ENCODE assay signal across 15 mouse cellular contexts in the genomic region with DNA sequence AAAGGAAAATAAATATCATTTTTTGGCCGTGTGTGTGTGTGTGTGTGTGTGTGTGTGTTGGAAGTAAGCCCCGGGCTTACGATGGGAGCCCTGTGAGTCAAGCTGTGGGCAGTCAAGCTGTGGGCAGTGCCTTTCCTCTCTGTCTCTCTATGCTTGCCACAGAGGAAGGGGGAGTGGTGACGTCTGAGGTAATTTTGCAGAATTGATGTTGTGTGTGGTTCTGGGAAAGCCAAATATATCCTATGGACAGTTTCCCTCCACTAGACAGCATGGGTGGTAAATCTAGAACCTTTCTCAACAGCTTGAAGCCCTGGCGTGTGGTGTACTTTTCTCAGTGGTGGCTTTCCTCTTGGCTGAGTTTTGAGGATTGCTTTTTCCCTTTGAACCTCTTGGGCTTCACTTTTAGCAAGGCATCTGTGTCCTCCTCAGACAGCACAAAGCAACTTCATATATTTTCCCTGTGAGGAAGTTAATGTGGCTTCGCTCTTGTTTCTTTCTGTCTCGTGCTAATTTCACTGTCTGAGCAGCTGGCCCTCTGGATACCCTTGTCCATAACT.
A peak's percentile ranks its signal among the peaks of the same experiment; 100 is the strongest.
DNase-seq lines count a peak whose midpoint lies in the region; ATAC-seq and TF ChIP-seq lines count a peak whose summit lies in the region.
"Had no signal": no experiment of that assay in that cellular context is flagged by ENCODE, and none has a peak within 500 bp of the region (broad histone marks: within the 10 kb centered on the region; RNA-seq: fewer than 3 reads in every experiment).

No protein-coding gene starts in this region.

- TF ChIP-seq EP300 in liver, postnatal 0 days (IDR thresholded peaks at IDR 0.05; ENCODE audit: low read depth), result no peak

- no peak for TF ChIP-seq CTCF in liver, postnatal 0 days (IDR thresholded peaks at IDR 0.05; ENCODE audit: low read depth)

- no peaks in the 10 kb centered on the region for H3K36me3 ChIP-seq in liver, postnatal 0 days (replicated peaks; ENCODE audit: insufficient read depth, low read length)
- H3K36me3 ChIP-seq: forebrain, embryonic 12.5 days; liver, embryonic 12.5 days; midbrain, embryonic 12.5 days; neural tube, embryonic 12.5 days had no signal

- no peaks in the 10 kb centered on the region for H3K4me1 ChIP-seq in liver, postnatal 0 days (ENCODE audit: insufficient read depth)
- H3K4me1 ChIP-seq: forebrain, embryonic 12.5 days; liver, embryonic 12.5 days; neural tube, embryonic 12.5 days; stomach, embryonic 15.5 days had no signal

- peak; percentile 20 for DNase-seq in CD4-positive, CD25-positive, alpha-beta regulatory T cell, adult 2 months (ENCODE audit: low read depth, low spot score)
- DNase-seq in liver, postnatal 0 days, result no peak
- DNase-seq in liver, result no peak
- DNase-seq in skeletal muscle tissue, adult 2 months (ENCODE audit: low read depth, low spot score), result peak; percentile 25
- DNase-seq in T-cell, adult 2 months (ENCODE audit: low spot score), result no peak
- DNase-seq in gastrocnemius, postnatal 10 days, result no peak
- DNase-seq: gastrocnemius, postnatal 36 days; kidney, postnatal 10 days had no signal

- no peak overlapping the region for H3K9ac ChIP-seq in liver, postnatal 0 days (replicated peaks)
- H3K9ac ChIP-seq: forebrain, embryonic 12.5 days; liver, embryonic 12.5 days; midbrain, embryonic 12.5 days; neural tube, embryonic 12.5 days; stomach, embryonic 15.5 days had no signal

- ATAC-seq in CD4-positive, CD25-positive, alpha-beta regulatory T cell, adult 4 months, result no peak
- peak; percentile 23; the same call in 1 of the 2 replicates for ATAC-seq in liver, postnatal 0 days
- ATAC-seq in granulocyte monocyte progenitor cell, adult 5-6 weeks (replicated peaks; ENCODE audit: poor library complexity, severe bottlenecking), result peak; percentile 91
- ATAC-seq: liver, embryonic 12.5 days had no signal

- 24% methylated on average over 7 of the region's 7 CpGs for WGBS in liver, postnatal 0 days (ENCODE audit: insufficient replicate concordance)

- no peak overlapping the region for H3K4me2 ChIP-seq in liver, postnatal 0 days (ENCODE audit: low read depth, low read length)
- H3K4me2 ChIP-seq: forebrain, embryonic 12.5 days; liver, embryonic 12.5 days; midbrain, embryonic 12.5 days; neural tube, embryonic 12.5 days; stomach, embryonic 15.5 days had no signal

- H3K9me3 ChIP-seq in liver, postnatal 0 days (ENCODE audit: low read length), result no peaks in the 10 kb centered on the region
- H3K9me3 ChIP-seq: forebrain, embryonic 12.5 days; liver, embryonic 12.5 days; midbrain, embryonic 12.5 days; neural tube, embryonic 12.5 days; stomach, embryonic 15.5 days had no signal

- no peaks in the 10 kb centered on the region for H3K27me3 ChIP-seq in liver, postnatal 0 days (ENCODE audit: insufficient read depth, low read length)
- H3K27me3 ChIP-seq: forebrain, embryonic 12.5 days; liver, embryonic 12.5 days; midbrain, embryonic 12.5 days; neural tube, embryonic 12.5 days; stomach, embryonic 15.5 days had no signal

- no peak overlapping the region for H3K4me3 ChIP-seq in liver, postnatal 0 days (ENCODE audit: low read depth, low read length)
- H3K4me3 ChIP-seq: forebrain, embryonic 12.5 days; liver, embryonic 12.5 days; midbrain, embryonic 12.5 days; neural tube, embryonic 12.5 days; stomach, embryonic 15.5 days had no signal

- H3K27ac ChIP-seq in liver, postnatal 0 days (ENCODE audit: low read depth), result no peak overlapping the region
- H3K27ac ChIP-seq: forebrain, embryonic 12.5 days; liver, embryonic 12.5 days; midbrain, embryonic 12.5 days; neural tube, embryonic 12.5 days; stomach, embryonic 15.5 days had no signal

Comparison
In these comparisons a context has a peak if more than half of its experiments do, and no peak if none do; other contexts are left out.
1. DNase-seq: peak in CD4-positive, CD25-positive, alpha-beta regulatory T cell, adult 2 months (single experiment) and skeletal muscle tissue, adult 2 months (single experiment); none in liver, postnatal 0 days (single experiment), liver (single experiment), T-cell, adult 2 months (single experiment) and gastrocnemius, postnatal 10 days (single experiment).